8 mouse cellular contexts compared by ENCODE assay signal in genomic region chr16:93938400-93938846, GRCm38 (mm10). TPM values are rescaled to one million over a fixed set of nuclear protein-coding genes. Genes with fewer than 3 reads are reported as not detected.
DNase-seq lines count a peak whose midpoint lies in the region; ATAC-seq and TF ChIP-seq lines count a peak whose summit lies in the region.

No protein-coding gene starts in this region.

- H3K27ac ChIP-seq in forebrain, postnatal 0 days (ENCODE audit: low read depth, low read length), result no peak overlapping the region
- H3K27ac ChIP-seq in hindbrain, postnatal 0 days, result no peak overlapping the region
- no peak overlapping the region for H3K27ac ChIP-seq in limb, embryonic 11.5 days (replicated peaks; ENCODE audit: low read depth, low read length)
- no peak overlapping the region for H3K27ac ChIP-seq in midbrain, embryonic 11.5 days (ENCODE audit: low read depth, low read length)

- no peak overlapping the region for H3K9ac ChIP-seq in forebrain, postnatal 0 days
- H3K9ac ChIP-seq in hindbrain, postnatal 0 days (replicated peaks; ENCODE audit: low read length), result no peak overlapping the region
- H3K9ac ChIP-seq in limb, embryonic 11.5 days (ENCODE audit: low read length), result no peak overlapping the region
- peak overlapping the region; percentile 43; the same call in 1 of the 2 replicates for H3K9ac ChIP-seq in midbrain, embryonic 11.5 days (ENCODE audit: low read length)

- H3K27me3 ChIP-seq in forebrain, postnatal 0 days (ENCODE audit: insufficient read depth, low read length), result peaks cover 11% of the 10 kb centered on the region; the same call in 1 of the 2 replicates
- H3K27me3 ChIP-seq in hindbrain, postnatal 0 days (ENCODE audit: insufficient read depth, low read length), result peaks cover 10% of the 10 kb centered on the region; the same call in 1 of the 2 replicates
- H3K27me3 ChIP-seq in limb, embryonic 11.5 days (ENCODE audit: control insufficient read depth, insufficient read depth, low read length), result peaks cover 5% of the 10 kb centered on the region; the same call in 1 of the 2 replicates
- H3K27me3 ChIP-seq in midbrain, embryonic 11.5 days (ENCODE audit: control insufficient read depth, insufficient read depth, low read length), result peaks cover 8% of the 10 kb centered on the region; the same call in 1 of the 2 replicates

- intact Hi-C loops in heart, postnatal 25 days (cut with DNase I), result loop anchor here (1.0 to 2.0 kb wide), 2 partner anchors 38 to 320 kb away; no protein-coding TSS in a partner anchor

- peak overlapping the region; percentile 24 for H3K4me3 ChIP-seq in forebrain, postnatal 0 days (ENCODE audit: low read depth, low read length)
- peak overlapping the region; percentile 27 for H3K4me3 ChIP-seq in hindbrain, postnatal 0 days (ENCODE audit: low read length)
- H3K4me3 ChIP-seq in limb, embryonic 11.5 days (ENCODE audit: low read depth, low read length), result no peak overlapping the region
- peak overlapping the region; percentile 18; the same call in 1 of the 2 replicates for H3K4me3 ChIP-seq in midbrain, embryonic 11.5 days (ENCODE audit: low read depth, low read length)

- peak; percentile 42 to 84 for DNase-seq in heart, adult 18-20 months
- DNase-seq in heart, postnatal 25 days (ENCODE audit: low spot score), result no peak
- DNase-seq in cerebellum, adult 11-12 months, result peak; percentile 20
- DNase-seq in forebrain, postnatal 0 days, result peak; percentile 92
- DNase-seq in hindbrain, postnatal 0 days (ENCODE audit: low spot score), result peak; percentile 93
- peak; percentile 92 for DNase-seq in limb, embryonic 11.5 days (ENCODE audit: low spot score)
- DNase-seq in midbrain, embryonic 11.5 days (ENCODE audit: low spot score, missing footprints), result peak; percentile 99
- peak; percentile 26 to 40 for DNase-seq in spleen, postnatal 36 days (ENCODE audit: low spot score in 2 of 2)

- H3K4me2 ChIP-seq in forebrain, postnatal 0 days (ENCODE audit: low read depth), result peak overlapping the region; percentile 44
- peak overlapping the region; percentile 56 for H3K4me2 ChIP-seq in hindbrain, postnatal 0 days (ENCODE audit: low read depth, low read length)
- H3K4me2 ChIP-seq in limb, embryonic 11.5 days (ENCODE audit: low read depth, severe bottlenecking), result peak overlapping the region; percentile 39
- peak overlapping the region; percentile 40 for H3K4me2 ChIP-seq in midbrain, embryonic 11.5 days

- no peaks in the 10 kb centered on the region for H3K36me3 ChIP-seq in forebrain, postnatal 0 days (ENCODE audit: insufficient read depth)
- H3K36me3 ChIP-seq in hindbrain, postnatal 0 days (ENCODE audit: insufficient read depth, low read length), result no peaks in the 10 kb centered on the region
- no peaks in the 10 kb centered on the region for H3K36me3 ChIP-seq in limb, embryonic 11.5 days (ENCODE audit: control insufficient read depth, insufficient read depth, low read length)
- no peaks in the 10 kb centered on the region for H3K36me3 ChIP-seq in midbrain, embryonic 11.5 days (ENCODE audit: control insufficient read depth, insufficient read depth, low read length)

- WGBS in forebrain, postnatal 0 days, result 10% methylated on average over 16 of the region's 16 CpGs
- WGBS in hindbrain, postnatal 0 days, result 6% methylated on average over 16 of the region's 16 CpGs
- 18% methylated on average over 16 of the region's 16 CpGs for WGBS in limb, embryonic 11.5 days
- 12% methylated on average over 16 of the region's 16 CpGs for WGBS in midbrain, embryonic 11.5 days

- no peak for ATAC-seq in forebrain, postnatal 0 days
- ATAC-seq in hindbrain, postnatal 0 days, result no peak
- no peak for ATAC-seq in limb, embryonic 11.5 days (ENCODE audit: insufficient number of reproducible peaks, low FRiP score, low TSS enrichment, low read depth)
- no peak for ATAC-seq in midbrain, embryonic 11.5 days (ENCODE audit: low FRiP score)

- no peaks in the 10 kb centered on the region for H3K4me1 ChIP-seq in forebrain, postnatal 0 days (ENCODE audit: insufficient read depth)
- no peaks in the 10 kb centered on the region for H3K4me1 ChIP-seq in hindbrain, postnatal 0 days (ENCODE audit: insufficient read depth, low read length)
- H3K4me1 ChIP-seq in limb, embryonic 11.5 days (ENCODE audit: control insufficient read depth, insufficient read depth, low read length), result peaks cover 27% of the 10 kb centered on the region
- peaks cover 2% of the 10 kb centered on the region for H3K4me1 ChIP-seq in midbrain, embryonic 11.5 days (ENCODE audit: control insufficient read depth, insufficient read depth, low read length)

- TF ChIP-seq CTCF in forebrain, postnatal 0 days (IDR thresholded peaks at IDR 0.05; ENCODE audit: low read depth), result peak; percentile 87
- TF ChIP-seq CTCF in hindbrain, postnatal 0 days (IDR thresholded peaks at IDR 0.05; ENCODE audit: low read depth), result peak; percentile 85

- H3K9me3 ChIP-seq in forebrain, postnatal 0 days (ENCODE audit: low read length), result no peaks in the 10 kb centered on the region
- H3K9me3 ChIP-seq in hindbrain, postnatal 0 days (ENCODE audit: low read length), result no peaks in the 10 kb centered on the region
- H3K9me3 ChIP-seq in limb, embryonic 11.5 days (ENCODE audit: control insufficient read depth, low read length), result no peaks in the 10 kb centered on the region
- no peaks in the 10 kb centered on the region for H3K9me3 ChIP-seq in midbrain, embryonic 11.5 days (ENCODE audit: control insufficient read depth, low read length)

RNA-seq across cellular contexts. Expression of gene Chaf1b, which starts 54.7 kb away (rescaled TPM):
- under 1 TPM; 0.40 to 0.57 TPM for total RNA-seq in heart, adult 18-20 months (2021)
- 1 to 10 TPM in 1 of 2 experiments, under 1 TPM in 1; 0.91 to 1.3 TPM for total RNA-seq in heart, postnatal 25 days (2021)
- total RNA-seq in forebrain, postnatal 0 days (2014; rRNA removed), result 13.5 TPM in 2 replicates
- 21.1 and 25.2 TPM in 2 replicates for polyA plus RNA-seq in forebrain, postnatal 0 days (2015; fragmentation: Nextera tagmentation; extraction: Ambion mirVana)
- total RNA-seq in hindbrain, postnatal 0 days (2014; rRNA removed), result 9.3 and 11.4 TPM in 2 replicates
- polyA plus RNA-seq in hindbrain, postnatal 0 days (2015; fragmentation: Nextera tagmentation; extraction: Ambion mirVana), result 18.7 and 20.2 TPM in 2 replicates
- 120 and 121 TPM in 2 replicates for polyA plus RNA-seq in limb, embryonic 11.5 days (2014; fragmentation: Nextera tagmentation; extraction: Ambion mirVana)
- polyA plus RNA-seq in midbrain, embryonic 11.5 days (2014; fragmentation: Nextera tagmentation; extraction: Ambion mirVana), result 99.8 and 102 TPM in 2 replicates
